Mouse (Mus musculus) kidney, postnatal 36 days (tissue): Measurements from ENCODE around the gene Cdk19.
A peak's percentile ranks its signal among the peaks of the same experiment; 100 is the strongest.
"Not testable (repeated sequence)": the region's sequence is repeated elsewhere in the genome, so short reads cannot be mapped to it uniquely, and the experiment has no call there.

ENCODE experiments used
- DNase-seq, 2 experiments: peaks; one replicate each; pipeline ENCODE4 v3.0.0; 2021 to 2022; ENCODE audit warnings: mixed read lengths in 2 of 2

The Cdk19 gene

DNA sequence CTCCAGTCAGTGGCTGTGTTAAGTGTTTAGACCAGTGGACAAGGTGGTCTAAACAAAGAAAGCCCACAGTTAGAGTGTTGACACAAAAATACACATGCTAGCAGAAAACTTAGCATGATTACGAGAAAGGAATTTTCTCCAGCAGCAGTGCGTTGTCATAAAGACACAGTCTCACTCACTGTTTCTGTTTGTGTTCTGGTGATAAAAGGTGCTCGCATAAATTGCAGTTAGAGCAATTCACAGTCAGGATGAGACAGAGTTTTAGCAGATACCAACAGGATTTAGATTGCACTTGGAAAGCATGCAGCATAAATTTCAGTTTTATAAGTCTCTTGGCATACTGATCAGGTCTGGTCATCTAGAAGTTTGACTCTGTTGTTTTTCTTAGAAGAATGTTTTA is 59.5 kb downstream of the Cdk19 start:
- no peak for DNase-seq

DNA sequence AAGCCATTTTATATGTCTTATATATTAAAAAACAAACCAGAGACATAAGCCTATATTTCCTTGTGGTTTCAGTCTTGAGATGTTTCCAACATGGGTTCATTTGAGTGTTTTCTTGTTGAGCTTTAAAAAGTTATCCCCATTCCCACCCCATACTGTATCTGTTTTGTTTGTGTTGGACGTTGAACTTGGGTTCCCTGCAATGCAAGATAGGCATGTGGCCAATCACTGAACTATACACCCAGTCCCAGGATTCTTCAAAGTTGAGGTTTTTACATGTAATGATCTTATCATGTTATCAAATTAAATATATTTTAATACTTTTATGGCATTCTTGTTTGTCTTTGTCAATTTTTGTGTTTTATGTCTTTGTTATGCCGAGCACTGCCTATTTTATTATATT is 60.0 kb downstream of the Cdk19 start:
- no peak for DNase-seq

DNA sequence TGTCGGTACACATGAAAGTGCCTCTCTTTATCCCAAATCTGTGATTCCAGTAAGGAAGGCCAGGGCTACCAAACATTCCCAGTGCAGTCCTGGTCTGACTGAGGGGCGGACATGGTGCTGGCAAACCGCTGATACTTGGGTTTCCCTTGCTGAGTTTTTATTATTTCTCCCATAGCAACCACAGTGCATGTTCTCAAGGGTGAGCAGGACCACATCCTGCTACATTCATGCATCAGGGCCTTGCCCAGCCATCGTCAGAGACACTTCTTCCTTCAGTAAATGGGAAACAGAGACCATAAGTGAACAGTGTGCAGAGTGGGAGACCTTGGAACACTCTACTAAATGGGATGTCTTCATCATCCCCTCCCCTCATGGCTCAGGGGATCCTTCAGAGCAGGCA is 60.9 kb downstream of the Cdk19 start:
- no peak for DNase-seq

DNA sequence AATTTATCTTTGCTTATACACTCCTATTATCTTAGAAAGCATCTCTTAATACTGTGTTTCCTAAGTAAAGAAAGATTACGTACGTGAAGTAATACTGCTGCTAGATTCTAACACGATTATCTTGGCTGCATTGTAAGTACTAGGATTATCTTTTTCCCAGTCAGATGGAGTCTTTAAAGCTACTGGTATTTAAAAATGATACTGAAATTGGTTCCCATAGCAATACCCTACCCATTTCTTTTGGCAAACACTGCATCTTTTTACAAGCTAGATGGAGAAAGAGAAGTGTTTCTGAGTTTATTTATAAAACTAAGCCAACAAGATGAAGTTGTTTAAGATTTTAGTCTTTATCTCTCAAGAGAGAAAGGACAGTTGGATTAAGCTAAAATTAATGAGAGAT is 67.3 kb downstream of the Cdk19 start:
- DNase-seq, result no peak

DNA sequence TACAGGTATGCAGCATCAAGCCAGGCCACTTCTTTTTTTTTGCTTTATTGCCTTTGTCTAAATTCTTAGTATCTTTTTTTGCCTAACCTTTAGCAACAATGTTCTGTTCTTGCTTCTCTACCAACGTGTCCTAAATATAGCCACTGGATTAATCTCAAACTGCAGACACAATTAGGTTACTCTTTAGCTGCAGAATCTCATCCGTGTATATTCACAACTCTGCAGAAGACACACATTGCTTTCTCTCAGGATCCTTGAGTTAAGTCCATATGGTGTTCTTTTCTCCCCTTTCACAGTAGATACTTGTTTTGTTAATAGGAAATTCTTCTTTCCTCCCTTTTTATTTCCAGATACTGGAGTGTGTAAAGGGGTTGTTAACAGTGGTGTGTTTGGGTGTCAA is 70.0 kb downstream of the Cdk19 start:
- DNase-seq, result no peak

DNA sequence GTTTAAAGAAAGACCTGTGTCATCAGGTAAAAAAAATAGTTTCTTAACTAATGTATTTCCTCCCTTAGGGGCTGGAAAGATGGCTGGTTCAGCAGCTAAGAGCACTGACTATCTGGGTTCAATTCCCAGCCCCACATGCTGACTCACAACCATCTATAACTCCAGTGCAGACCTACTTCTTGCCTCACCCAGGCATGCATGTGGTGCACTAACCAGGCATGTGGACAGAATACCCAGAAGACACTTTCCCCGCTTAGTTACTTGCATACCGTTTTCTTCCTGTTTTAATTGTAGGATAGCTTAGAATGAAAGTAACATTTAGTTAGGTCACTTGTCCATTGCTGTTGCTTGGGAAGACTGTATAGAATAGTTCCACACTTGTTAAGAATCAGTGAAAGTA is 72.0 kb downstream of the Cdk19 start:
- no peak for DNase-seq

DNA sequence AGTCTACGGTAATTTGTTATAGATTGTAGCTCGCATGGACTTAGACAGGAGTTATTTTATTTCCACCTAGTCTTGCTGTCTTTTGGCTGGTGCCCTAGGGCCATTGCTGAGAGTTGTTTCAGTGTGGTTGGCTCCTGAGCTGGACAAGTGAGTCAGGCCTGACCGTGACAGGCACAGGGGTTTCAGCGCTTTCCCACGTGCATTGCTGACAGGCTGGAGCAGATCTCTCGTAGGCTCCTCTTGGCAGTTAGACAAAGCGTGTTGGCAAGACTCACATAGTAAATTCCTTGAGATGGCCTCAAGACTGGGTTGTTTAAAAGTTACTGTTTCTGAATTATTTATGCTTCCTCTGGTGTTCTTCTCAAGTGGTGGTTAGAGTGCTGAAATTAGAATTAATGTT is 77.6 kb downstream of the Cdk19 start:
- DNase-seq, result peak; percentile 63 to 68

DNA sequence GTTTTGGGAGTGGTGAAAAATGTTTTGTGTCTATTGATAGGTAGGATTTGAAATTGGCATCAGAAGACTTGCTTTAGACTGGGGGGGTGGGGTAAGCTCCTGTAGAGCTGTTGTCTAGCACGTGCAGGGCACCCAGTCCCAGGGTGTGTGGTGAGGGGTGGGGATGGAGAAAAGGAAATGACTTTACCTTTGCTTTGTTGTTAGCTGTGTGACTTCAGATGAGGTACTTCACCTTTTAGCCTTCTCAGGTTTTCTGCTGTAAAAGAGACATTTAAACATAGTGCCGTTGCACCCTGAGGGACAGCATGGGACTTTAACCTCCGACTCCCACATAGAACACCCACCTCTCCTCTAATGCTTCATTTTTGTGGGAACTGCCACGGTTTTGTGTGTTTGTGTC is 80.5 kb downstream of the Cdk19 start:
- DNase-seq, result no peak

DNA sequence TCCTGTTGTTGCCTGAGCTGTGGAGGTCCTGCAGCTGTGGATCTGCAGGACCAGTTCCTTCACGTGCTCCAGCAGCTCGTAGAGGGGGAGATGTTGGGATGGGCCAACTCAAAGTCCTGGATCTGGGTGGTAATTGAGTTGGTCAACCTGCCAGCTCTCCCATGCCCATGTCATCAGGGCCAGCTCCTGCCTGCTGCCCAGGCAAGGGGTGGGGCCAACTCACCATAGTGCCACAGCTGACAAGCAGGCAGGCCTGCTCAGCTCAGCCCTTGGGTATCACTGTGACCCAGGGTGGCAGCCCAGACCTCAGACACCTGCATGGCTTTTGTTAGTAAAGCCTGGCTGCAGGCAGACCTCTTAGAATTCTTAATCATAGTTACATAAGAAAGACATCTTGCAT is 81.3 kb downstream of the Cdk19 start:
- DNase-seq, result peak; percentile 23 to 31

DNA sequence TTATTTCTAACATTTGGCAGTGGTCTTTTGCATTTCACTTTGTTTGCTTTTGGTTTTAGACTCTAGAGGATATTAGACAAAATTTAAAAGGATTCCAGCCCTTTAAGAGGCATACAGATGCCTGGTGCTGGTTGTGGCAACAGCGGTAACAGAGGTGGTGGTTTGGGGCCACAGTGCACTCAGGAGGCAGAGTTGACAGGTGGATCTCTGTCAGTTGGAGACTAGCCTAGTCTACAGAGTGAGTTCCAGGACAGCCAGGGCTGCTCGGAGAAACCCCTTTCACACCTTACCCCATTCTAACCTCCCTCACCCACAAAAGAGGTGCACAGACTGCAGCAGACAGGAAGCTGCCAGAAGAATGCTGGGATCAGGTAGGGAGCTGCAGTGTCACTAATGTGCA is 82.4 kb downstream of the Cdk19 start:
- DNase-seq, result no peak

DNA sequence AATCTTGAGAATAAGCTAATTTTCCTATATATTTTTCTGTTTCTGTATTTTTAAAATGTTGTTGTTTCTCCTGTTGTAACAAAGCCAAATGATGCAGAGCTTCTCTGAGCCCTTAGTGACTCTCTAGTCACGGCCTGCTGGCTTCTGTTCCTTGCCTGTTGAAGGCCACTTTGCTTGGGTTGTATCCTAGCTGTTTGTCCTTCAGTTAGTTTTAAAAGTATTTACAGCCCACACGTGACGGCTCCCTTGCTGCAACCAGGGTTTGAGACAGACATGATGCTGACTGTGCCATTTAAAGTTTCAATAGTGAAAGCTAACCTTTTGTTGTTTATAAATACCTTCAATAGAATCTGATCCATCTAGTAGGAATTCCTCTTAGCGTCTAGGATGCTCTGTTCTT is 83.3 kb downstream of the Cdk19 start:
- no peak for DNase-seq

DNA sequence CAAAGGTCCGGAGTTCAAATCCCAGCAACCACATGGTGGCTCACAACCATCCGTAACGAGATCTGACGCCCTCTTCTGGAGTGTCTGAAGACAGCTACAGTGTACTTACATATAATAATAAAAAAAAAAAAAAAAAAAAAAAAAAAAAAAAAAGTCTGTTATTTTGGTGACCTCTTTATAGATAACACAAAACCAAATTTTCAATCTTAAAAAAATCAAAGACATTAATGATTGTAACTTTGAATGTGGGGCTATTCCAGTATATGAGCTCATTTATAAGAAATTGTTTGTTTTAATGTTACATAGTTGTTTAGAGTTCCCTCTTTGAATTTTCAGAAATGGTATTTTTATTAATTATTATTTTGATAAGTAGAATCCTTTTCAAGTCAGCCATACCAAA is 85.1 kb downstream of the Cdk19 start:
- not testable (repeated sequence) for DNase-seq

DNA sequence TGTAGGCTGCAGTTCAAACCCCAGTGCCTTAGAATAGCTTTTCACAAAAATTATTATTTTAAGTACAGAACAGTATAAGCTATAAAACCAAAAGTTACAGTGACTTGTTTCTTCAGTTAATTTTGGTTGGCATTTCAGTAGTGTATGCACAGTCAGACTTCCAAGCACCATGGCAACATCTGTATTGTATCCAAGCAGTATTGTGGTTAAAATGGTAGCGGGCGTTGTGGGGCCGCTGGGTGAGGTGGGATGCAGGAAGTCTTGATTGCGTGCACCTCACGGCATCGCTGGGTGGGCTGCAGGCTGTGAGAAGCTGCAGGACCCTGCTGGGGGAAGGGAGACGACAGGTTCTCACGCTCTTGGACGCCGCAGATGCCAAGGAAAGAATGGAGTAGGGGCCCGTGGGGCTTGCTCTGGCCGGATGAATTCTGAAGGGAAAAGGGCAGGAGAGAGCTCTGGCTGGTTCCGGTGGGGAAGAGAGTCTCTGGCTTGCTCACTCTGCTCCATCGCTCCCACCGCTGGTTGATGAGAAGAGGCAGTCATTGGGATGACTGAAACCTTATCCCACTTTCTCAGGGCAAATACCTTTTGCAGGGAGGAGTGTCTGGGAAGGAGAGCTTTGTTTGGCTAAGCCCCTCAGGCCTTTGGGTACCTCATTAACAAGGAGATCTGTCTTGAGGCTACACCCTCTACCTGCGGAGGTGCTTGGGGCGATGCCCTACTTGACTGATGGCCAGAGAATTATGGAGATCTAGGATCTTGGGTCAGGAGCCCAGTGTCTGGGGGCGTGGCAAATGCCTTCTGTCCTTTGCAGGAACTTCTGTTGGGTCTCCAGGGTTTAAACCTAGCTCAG is 86.1 kb downstream of the Cdk19 start:
- peak in 1 of 2 experiments; percentile 32 for DNase-seq

DNA sequence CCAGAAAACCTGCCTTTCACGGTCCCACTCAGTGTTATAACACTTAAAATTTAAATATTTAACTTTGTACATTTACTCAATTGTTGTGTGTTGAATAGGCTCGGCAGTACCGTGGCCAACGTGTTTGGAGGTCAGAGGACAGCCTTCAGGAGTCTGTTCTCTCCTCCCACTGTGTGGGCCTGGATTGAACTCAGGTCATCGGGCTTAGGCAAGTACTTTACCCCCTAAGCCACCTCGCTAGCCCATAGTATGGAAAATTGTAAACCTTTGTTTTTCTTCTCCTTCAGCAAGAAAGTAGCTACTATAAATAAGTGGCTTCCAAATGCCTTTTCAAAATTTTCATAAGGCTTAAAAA is 86.7 kb downstream of the Cdk19 start:
- DNase-seq, result peak; percentile 43 to 46

DNA sequence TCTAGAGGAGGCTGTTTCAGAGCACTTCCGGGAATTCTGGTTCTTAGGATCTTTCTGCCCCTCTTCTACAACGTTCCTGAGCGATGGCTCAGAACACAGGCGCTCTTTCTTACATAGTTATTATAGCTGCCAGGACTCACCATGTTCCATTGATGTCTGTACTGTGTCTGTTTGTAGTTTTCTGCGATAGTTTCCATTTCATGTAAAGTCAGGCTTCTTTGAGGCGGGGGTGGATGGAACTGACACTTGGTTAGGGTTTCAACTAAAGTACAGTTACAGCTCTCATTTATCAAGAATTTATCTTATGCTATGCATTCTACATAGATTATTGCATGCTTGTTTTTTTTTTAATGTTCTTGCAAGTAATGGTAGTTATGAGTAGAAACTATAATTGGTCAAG is 89.3 kb downstream of the Cdk19 start:
- DNase-seq, result no peak

DNA sequence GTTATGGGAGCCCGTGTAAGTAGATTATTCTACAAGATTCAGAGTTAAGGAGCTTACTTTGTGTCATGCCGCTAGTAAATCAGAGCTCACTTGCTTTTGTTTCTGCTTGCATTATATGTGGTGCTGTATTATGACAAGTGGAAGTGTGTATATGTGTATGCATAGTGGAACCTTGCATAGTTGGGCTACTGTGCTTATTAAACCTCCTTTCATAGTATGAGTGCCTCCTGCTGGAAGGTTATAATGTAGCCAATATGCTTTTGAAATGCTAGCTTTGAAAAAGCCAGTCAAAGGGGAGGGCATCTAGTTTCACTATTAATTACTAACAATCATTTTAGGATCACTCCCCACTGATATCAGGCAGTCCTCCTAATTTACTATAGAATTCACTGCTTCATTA is 89.7 kb downstream of the Cdk19 start:
- DNase-seq, result no peak

DNA sequence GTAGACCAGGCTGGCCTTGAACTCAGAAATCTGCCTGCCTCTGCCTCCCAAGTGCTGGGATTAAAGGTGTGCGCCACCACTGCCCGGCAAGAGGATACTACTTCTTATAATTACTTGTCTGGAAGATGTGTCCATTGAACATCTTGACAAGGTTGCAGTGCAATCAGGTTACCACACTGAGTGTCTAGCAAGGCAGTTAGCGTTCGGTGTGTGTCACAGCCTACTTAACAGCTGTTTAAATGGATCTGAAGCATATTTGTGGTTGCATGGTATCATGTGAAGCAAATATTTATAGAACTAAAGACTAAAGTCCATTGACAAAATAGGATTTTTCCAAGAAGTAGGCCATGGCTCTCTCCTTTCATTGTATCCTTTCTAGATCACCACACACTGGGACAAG is 90.8 kb downstream of the Cdk19 start:
- DNase-seq, result no peak

DNA sequence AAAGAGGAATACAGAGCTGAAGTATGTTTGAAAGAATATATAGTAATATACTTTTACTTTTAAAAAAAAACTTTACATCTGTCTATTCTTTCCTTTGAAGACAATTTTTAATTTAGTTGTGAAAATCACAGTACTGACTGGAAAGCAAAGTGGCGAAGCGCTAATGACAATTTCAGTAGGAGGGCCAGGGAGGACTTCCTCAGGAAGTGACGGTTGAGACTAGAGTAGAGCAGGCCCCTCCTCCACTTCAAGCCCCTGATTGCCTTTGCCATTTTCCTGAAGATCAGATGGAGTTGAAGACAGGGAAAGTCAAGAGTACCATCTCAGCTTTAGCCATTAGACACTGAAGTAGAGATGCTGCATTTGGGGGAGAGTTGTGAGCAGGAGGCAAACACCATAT is 92.6 kb downstream of the Cdk19 start:
- no peak for DNase-seq

DNA sequence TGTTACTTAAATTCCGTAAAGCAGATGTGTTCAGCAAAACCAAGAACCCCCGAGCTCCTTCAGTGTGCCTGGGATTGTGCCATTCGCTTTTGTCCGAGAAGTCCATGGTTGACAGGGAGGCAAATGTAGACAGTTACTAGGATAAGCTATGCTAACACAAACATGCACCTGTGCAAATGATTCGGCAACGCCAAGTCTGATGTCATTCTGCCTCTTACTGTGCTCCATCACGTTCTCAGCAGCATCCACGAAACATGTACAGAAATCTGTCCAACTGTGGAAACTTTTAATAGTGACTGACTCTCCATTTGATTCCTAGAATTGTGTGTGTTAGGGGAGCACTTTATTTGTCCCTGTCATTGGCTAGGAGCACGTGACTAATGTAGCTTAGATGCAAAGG is 93.0 kb downstream of the Cdk19 start:
- no peak for DNase-seq

DNA sequence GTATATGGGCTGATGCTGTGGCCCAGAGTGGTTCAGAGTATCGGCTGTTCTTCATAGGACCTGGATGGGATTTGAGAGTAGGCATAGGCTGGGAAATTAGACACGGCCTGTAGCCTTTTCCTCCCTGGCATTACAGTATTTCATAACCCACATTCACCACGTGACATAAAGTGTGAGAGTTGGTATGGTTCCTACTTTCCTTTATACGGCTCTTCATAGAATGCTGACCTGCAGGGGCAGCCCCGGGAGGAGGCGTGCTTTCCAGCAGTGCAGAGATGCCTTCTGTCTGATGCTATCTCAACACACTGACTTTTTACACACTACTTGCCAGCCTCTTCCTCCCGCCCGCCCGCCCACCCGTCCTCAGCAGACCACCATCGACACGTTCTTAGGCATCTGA is 96.0 kb downstream of the Cdk19 start:
- no peak for DNase-seq

DNA sequence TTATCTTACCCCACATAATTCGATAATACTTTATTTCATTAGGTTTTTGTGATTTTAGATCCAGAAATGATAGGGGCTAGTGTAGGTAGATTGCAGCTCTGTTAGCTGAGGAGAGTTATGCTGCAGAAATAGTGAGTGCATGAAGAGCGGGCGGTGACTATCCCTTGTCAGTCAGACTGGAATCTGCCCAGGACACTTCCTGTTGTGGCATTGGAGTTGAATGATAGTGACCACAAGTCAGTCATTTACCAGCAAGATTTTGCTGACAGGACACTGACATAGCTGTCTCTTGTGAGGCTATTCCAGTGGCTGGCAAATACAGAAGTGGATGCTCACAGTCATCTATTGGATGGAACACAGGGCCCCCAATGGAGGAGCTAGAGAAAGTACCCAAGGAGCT is 97.8 kb downstream of the Cdk19 start:
- DNase-seq, result peak in 1 of 2 experiments; percentile 14

DNA sequence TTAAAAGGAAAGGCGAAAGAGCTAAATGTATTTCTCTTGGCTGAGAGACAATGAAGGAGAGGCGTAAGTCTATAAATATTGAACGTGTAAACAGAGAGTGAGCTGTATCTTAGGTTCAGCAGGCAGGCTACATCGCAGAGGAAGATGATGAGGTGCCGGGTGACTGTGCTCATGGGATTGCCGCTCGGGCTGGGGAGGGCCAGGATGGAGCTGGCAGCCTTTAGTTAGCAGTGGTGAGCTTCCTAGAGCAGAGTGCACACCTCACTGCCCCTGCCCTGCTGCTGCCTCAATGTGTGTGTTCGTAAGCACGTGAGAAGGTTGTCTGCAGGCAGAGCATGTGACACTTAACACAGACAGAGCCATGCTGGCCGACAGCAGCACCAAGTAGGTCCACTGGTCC is 101.4 kb downstream of the Cdk19 start:
- DNase-seq, result no peak

DNA sequence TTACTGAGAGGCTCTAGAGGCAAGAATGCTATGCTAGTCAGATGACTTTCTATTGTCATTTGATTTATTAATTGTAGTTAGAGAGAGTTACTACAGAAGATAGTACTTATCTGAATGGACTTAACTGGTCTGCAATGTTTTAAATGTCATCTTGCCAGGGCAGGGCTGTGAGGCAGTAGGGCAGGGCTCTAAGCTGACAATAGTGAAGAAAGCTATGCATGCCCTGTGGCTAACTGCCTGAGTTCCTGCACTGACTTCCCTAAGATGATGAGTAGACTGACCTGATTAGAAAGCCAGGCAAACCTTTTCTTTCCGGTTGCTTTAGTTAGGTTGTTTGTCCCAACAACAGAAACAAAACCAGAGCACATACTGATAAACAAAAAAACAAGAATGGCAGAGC is 102.7 kb downstream of the Cdk19 start:
- no peak for DNase-seq

DNA sequence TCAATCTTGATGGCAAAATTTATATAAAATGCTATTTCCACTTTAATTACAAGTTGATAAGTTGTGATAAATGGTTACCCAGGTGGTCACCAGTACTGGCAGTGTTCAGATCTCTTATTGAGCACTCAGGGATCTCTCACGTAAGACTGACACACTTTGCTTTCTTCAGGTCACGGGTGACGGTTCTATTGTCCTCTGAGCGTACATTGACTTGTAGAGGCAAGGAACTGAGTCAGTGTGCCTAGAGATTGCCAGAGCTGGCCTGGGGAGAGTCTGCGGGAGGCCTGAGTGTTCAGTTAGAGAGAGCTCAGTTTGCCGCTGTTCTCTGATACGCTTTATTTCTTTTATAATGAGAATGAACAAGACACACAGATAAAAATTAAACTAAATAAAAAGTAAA is 104.0 kb downstream of the Cdk19 start:
- DNase-seq, result no peak

DNA sequence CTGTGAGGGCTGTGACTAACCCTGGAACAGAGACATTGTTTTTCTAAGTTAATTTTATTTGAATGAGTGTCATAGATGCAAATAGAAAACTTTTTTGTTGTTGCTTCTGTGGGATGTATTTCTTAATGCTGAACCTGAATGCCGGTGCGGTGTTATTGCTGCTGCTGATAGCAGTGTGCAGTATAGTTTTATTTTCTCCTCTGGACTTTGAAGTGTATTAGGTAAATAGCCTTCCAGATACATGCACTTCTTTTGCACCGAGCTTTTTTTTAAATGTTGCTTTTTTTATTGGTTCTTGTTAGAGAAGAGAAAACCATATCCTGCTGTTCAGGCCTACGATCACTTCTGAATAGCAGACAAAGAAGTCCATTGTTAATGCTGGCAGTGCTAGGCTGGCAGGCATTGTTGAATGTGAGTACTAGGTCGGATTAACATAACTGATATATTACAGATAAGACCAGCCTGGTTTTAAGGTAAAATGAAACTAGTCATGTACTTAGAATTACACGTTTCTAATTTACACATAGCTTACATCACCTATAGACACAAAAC is 104.5 kb downstream of the Cdk19 start:
- DNase-seq, result no peak
